Mouse (Mus musculus) bone marrow macrophage, adult 2 months (primary cell): ENCODE measurements around the gene Pold4. TPM values are rescaled to one million over a fixed set of nuclear protein-coding genes. Genes with fewer than 3 reads are reported as not detected.

Experiments
- H3K27ac ChIP-seq: 2 replicates; pipeline ENCODE4 v1.5.1; 2012; ENCODE audit warnings: low read depth, low read length; ENCODE audit not compliant: insufficient read depth
- H3K4me1 ChIP-seq: 2 replicates; pipeline ENCODE4 v1.6.1; 2012; ENCODE audit warnings: low read length; ENCODE audit not compliant: control insufficient read depth, insufficient read depth
- H3K4me3 ChIP-seq: 2 replicates; pipeline ENCODE4 v1.5.1; 2012; ENCODE audit warnings: mild to moderate bottlenecking, low read length, moderate library complexity; ENCODE audit not compliant: insufficient read depth
- CTCF ChIP-seq: IDR thresholded peaks from 2 replicates; pipeline ENCODE4 v1.5.1; 2012; ENCODE audit warnings: low read depth, mild to moderate bottlenecking, low read length, moderate library complexity
- POLR2A ChIP-seq: IDR thresholded peaks from 2 replicates; pipeline ENCODE4 v1.6.1; 2012; ENCODE audit warnings: mild to moderate bottlenecking, low read depth, low read length, borderline replicate concordance
- polyA plus RNA-seq: library from polyadenylated mRNA; stranded (reverse); fragments of >200 nt; gene quantifications from 2 replicates; pipeline ENCODE4 v1.2.4, GENCODE M21; 2012; ENCODE audit not compliant: missing spikeins, insufficient read depth, insufficient read length

Gene Pold4
- polyA plus RNA-seq, 1 experiment, result 93.5 TPM

DNA sequence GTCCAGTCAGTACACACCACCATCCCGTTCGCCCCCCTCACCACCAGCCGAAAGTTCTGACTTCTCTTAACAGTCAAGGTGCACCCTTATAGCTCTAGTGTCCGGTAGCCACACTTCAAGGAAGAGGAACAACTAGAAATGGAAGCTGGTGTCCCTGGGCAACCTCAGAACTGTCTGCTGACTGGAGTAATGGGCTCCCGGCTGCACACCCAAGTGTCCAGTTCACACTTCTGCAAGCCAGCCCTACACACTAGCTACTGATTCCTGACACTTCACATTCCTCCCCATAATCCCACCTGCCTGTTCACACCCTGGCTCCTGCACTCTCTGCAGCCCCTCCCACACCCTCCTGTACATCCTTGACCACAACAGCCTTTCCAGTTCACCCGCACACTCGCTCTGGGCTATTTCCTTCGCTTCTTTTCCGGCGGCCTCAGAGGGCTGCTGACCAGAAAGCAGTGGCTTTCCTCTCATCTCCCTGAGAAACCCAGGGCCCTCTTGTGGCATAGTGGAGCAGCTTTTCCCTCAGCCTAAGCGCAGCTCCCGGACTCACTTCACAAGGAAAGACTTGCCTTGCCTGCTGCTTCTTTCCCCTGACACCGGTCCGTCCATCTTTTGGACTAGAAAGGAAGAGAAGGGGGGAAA, 15.5 kb upstream of the Pold4 start:
- TF ChIP-seq CTCF (no peak), POLR2A (no peak)
- Histone ChIP-seq H3K4me1 (peaks cover 19% of the 10 kb centered on the region), H3K4me3 (no peak overlapping the region), H3K27ac (no peak overlapping the region)

DNA sequence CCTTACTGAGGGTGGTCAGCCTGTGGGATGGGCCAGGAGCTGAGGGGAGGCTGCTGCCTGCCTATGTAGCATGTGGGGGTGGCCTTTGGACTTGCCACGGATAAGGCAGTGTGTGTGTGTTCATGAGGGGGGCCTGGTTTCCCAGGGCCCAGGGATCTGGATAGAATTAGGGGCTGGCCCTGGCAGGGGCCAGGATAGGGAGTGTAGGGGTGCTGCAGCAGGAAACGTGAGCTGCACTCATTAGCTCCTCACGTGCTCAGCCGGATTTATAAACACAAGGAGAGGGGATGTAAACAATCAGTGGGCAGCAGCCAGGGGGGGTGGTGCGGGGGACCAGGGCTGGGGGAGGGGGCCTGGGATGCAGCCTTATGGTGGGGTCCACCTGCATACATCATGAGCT, 14.6 kb upstream of the Pold4 start:
- Histone ChIP-seq H3K27ac (no peak overlapping the region), H3K4me1 (peaks cover 29% of the 10 kb centered on the region), H3K4me3 (no peak overlapping the region)
- TF ChIP-seq POLR2A (no peak), CTCF (no peak)

- Histone ChIP-seq H3K4me3 (no peak overlapping the region), H3K4me1 (peaks cover 34% of the 10 kb centered on the region), H3K27ac (no peak overlapping the region)
- TF ChIP-seq POLR2A, result no peak
- TF ChIP-seq CTCF, result no peak
Observed at GRCm38 (mm10) chr19:4217855-4218254, 13.8 kb upstream of the Pold4 start.

DNA sequence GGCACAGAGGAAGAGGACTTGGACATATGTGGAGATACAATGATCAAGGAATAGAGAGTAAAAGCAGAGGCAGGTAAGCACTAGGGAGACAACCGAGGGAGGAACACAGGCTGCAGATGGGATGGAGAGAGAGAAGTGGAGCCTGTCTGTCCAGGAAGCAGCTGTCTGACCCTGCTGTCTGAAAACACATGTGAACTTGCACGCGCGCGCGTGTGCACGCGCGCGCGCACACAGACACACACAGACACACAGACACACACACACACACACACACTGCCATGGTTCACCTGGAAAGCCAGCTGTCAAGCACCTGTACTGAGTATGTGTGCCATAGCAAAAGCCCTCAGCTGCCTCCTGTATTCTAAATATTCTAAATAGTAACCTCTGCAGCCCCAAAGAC, 13.4 kb upstream of the Pold4 start:
- Histone ChIP-seq H3K27ac (no peak overlapping the region), H3K4me1 (peaks cover 31% of the 10 kb centered on the region), H3K4me3 (no peak overlapping the region)
- TF ChIP-seq CTCF, result no peak
- TF ChIP-seq POLR2A, result no peak

GRCm38 (mm10) chr19:4218784-4219183, 12.9 kb upstream of the Pold4 start:
- H3K4me3 ChIP-seq, result no peak overlapping the region
- TF ChIP-seq POLR2A (no peak), CTCF (no peak)
- H3K27ac ChIP-seq, result no peak overlapping the region
- H3K4me1 ChIP-seq, result peaks cover 27% of the 10 kb centered on the region

GRCm38 (mm10) chr19:4219943-4220342, 11.8 kb upstream of the Pold4 start:
- Histone ChIP-seq H3K4me1 (peaks cover 26% of the 10 kb centered on the region), H3K4me3 (no peak overlapping the region), H3K27ac (no peak overlapping the region)
- TF ChIP-seq CTCF (no peak), POLR2A (no peak)

DNA sequence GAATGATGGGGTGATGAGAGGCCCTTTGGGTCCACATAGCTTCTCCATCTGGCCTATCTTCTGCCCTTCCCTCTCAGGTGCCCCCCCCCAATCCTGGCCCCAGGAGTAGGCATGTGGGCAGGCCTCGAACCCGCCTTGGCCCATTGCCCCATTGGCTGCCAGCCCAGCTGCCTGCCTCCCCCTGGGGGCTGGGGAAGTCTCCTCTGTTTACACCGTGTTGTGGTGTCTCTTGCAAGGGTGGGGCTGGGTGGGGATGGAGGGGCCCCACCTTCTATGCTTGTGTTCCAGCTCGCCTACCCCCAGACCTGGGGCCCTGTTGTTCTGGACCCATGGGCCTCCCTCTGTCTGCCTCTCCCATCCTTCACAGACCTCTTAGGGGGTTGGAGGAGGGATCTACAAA, 11.3 kb upstream of the Pold4 start:
- TF ChIP-seq POLR2A, result no peak
- no peak for TF ChIP-seq CTCF
- Histone ChIP-seq H3K4me3 (no peak overlapping the region), H3K27ac (no peak overlapping the region), H3K4me1 (peaks cover 26% of the 10 kb centered on the region)

GRCm38 (mm10) chr19:4220957-4221743, 10.5 kb upstream of the Pold4 start:
- Histone ChIP-seq H3K4me1 (peaks cover 23% of the 10 kb centered on the region), H3K4me3 (no peak overlapping the region), H3K27ac (no peak overlapping the region)
- no peak for TF ChIP-seq CTCF
- no peak for TF ChIP-seq POLR2A

DNA sequence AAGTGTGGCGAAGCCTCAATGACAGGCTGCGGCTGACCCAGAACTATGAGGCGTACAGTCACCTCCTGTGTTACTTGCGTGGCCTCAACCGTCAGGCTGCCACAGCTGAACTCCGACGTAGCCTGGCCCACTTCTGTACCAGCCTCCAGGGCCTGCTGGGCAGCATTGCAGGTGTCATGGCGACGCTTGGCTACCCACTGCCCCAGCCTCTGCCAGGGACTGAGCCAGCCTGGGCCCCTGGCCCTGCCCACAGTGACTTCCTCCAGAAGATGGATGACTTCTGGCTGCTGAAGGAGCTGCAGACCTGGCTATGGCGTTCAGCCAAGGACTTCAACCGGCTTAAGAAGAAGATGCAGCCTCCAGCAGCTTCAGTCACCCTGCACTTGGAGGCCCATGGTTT, 9.5 kb upstream of the Pold4 start:
- Histone ChIP-seq H3K4me3 (no peak overlapping the region), H3K4me1 (peaks cover 22% of the 10 kb centered on the region), H3K27ac (no peak overlapping the region)
- TF ChIP-seq POLR2A, result no peak
- no peak for TF ChIP-seq CTCF

GRCm38 (mm10) chr19:4226779-4227178, 4.9 kb upstream of the Pold4 start:
- peaks cover 25% of the 10 kb centered on the region for H3K4me1 ChIP-seq
- TF ChIP-seq CTCF, result no peak
- TF ChIP-seq POLR2A, result no peak
- no peak overlapping the region for H3K4me3 ChIP-seq
- H3K27ac ChIP-seq, result no peak overlapping the region
